Mouse (Mus musculus) C2C12 (cell line): ENCODE measurements around the gene Mtcl1.

Experiments used
- CEBPB ChIP-seq: IDR thresholded peaks from one replicate; pipeline ENCODE4 v1.6.1; 2011; ENCODE audit warnings: low read depth, mild to moderate bottlenecking, control low read depth, moderate library complexity
- CTCF ChIP-seq: IDR thresholded peaks from one replicate; pipeline ENCODE4 v1.5.1; 2011; ENCODE audit not compliant: control insufficient read depth, insufficient read depth, insufficient read length
- FOSL1 ChIP-seq: IDR thresholded peaks from one replicate; pipeline ENCODE4 v1.8.0; 2011; ENCODE audit warnings: mild to moderate bottlenecking, low read length; ENCODE audit not compliant: poor library complexity, insufficient read depth, severe bottlenecking
- MAX ChIP-seq: IDR thresholded peaks from one replicate; pipeline ENCODE4 v1.6.1; 2011; ENCODE audit warnings: mild to moderate bottlenecking, control low read depth
- MYOD1 ChIP-seq: IDR thresholded peaks from one replicate; pipeline ENCODE4 v1.6.1; 2011; ENCODE audit warnings: low read depth; ENCODE audit not compliant: control insufficient read depth, insufficient read length
- MYOG ChIP-seq: IDR thresholded peaks from one replicate; pipeline ENCODE4 v1.6.1; 2011; ENCODE audit not compliant: control insufficient read depth, insufficient read length; ENCODE audit errors: extremely low read depth
- USF1 ChIP-seq: IDR thresholded peaks from one replicate; pipeline ENCODE4 v1.6.1; 2011; ENCODE audit warnings: low read depth, mild to moderate bottlenecking, control low read depth, moderate library complexity

GRCm38 (mm10) chr17:66498598-66498997 lies 49.0 kb upstream of the Mtcl1 start:
- no peak for TF ChIP-seq USF1
- no peak for TF ChIP-seq CTCF
- TF ChIP-seq MAX, result no peak
- no peak for TF ChIP-seq CEBPB
- no peak for TF ChIP-seq MYOG
- no peak for TF ChIP-seq FOSL1
- no peak for TF ChIP-seq MYOD1
